Mouse (Mus musculus): Measurements from ENCODE around the gene Zfp830.

- TF ChIP-seq EP300 (IDR thresholded peaks at IDR 0.05; ENCODE audit: insufficient read depth, low read depth, low read length) (no peak), POLR2A (IDR thresholded peaks at IDR 0.05; ENCODE audit: insufficient read depth, low read depth, low read length) (no peak)
These were observed 11.6 kb upstream of the Zfp830 start for GRCm38 (mm10) chr11:82752349-82753115.
